ENCODE assay signal across 8 mouse cellular contexts in genomic region chr5:18359376-18360280, GRCm38 (mm10). TPM values are rescaled to one million over a fixed set of nuclear protein-coding genes. Genes with fewer than 3 reads are reported as not detected.
DNase-seq lines count a peak whose midpoint lies in the region; ATAC-seq and TF ChIP-seq lines count a peak whose summit lies in the region.

No protein-coding gene starts in this region.

- peak overlapping the region; percentile 75 for H3K9ac ChIP-seq in forebrain, embryonic 11.5 days (ENCODE audit: low read length)
- peak overlapping the region; percentile 79 for H3K9ac ChIP-seq in heart, embryonic 15.5 days
- H3K9ac ChIP-seq in lung, embryonic 14.5 days, result peak overlapping the region; percentile 87

- TF ChIP-seq CTCF in lung, embryonic 14.5 days (IDR thresholded peaks at IDR 0.05; ENCODE audit: low read depth), result no peak

- peaks cover 2% of the 10 kb centered on the region; the same call in 1 of the 2 replicates for H3K27me3 ChIP-seq in forebrain, embryonic 11.5 days (ENCODE audit: control insufficient read depth, insufficient read depth, low read length)
- no peaks in the 10 kb centered on the region for H3K27me3 ChIP-seq in heart, embryonic 15.5 days
- no peaks in the 10 kb centered on the region for H3K27me3 ChIP-seq in lung, embryonic 14.5 days (ENCODE audit: insufficient read depth, low read length)

- H3K4me1 ChIP-seq in forebrain, embryonic 11.5 days (replicated peaks; ENCODE audit: control insufficient read depth, insufficient read depth, low read length), result peaks cover 1% of the 10 kb centered on the region; the same call in 1 of the 2 replicates
- peaks cover 9% of the 10 kb centered on the region for H3K4me1 ChIP-seq in heart, embryonic 15.5 days (replicated peaks)
- H3K4me1 ChIP-seq in lung, embryonic 14.5 days (ENCODE audit: insufficient read depth), result no peaks in the 10 kb centered on the region; the same call in 1 of the 2 replicates

- H3K4me2 ChIP-seq in forebrain, embryonic 11.5 days (ENCODE audit: low read depth, low read length, severe bottlenecking), result peak overlapping the region; percentile 96
- peak overlapping the region; percentile 93 for H3K4me2 ChIP-seq in heart, embryonic 15.5 days
- H3K4me2 ChIP-seq in lung, embryonic 14.5 days, result peak overlapping the region; percentile 87

- DNase-seq in ES-CJ7 (ENCODE audit: low read depth, low spot score), result peak; percentile 44
- peak; percentile 9 to 27 for DNase-seq in adrenal gland, postnatal 4 days (ENCODE audit: low spot score in 2 of 2)
- no peak for DNase-seq in forebrain, embryonic 11.5 days (ENCODE audit: low spot score)
- peak; percentile 39 to 59 for DNase-seq in kidney, postnatal 25 days
- peak; percentile 71 for DNase-seq in lung, embryonic 14.5 days
- peak; percentile 13 for DNase-seq in retina, postnatal 7 days (ENCODE audit: low read depth, low spot score)
- DNase-seq in natural killer cell, adult 2 months (ENCODE audit: low spot score in 2 of 2), result no peak

- H3K27ac ChIP-seq in forebrain, embryonic 11.5 days (ENCODE audit: low read depth, low read length), result peak overlapping the region; percentile 21; the same call in 1 of the 2 replicates
- peak overlapping the region; percentile 71 for H3K27ac ChIP-seq in heart, embryonic 15.5 days
- H3K27ac ChIP-seq in lung, embryonic 14.5 days (ENCODE audit: low read depth), result peak overlapping the region; percentile 75

- H3K36me3 ChIP-seq in forebrain, embryonic 11.5 days (ENCODE audit: control insufficient read depth, insufficient read depth, low read length), result no peaks in the 10 kb centered on the region
- H3K36me3 ChIP-seq in heart, embryonic 15.5 days, result no peaks in the 10 kb centered on the region
- H3K36me3 ChIP-seq in lung, embryonic 14.5 days (ENCODE audit: insufficient read depth), result no peaks in the 10 kb centered on the region

- peak; percentile 88 for ATAC-seq in forebrain, embryonic 11.5 days (replicated peaks; ENCODE audit: low FRiP score)
- ATAC-seq in heart, embryonic 15.5 days (replicated peaks; ENCODE audit: insufficient number of reproducible peaks, insufficient read depth, low FRiP score, low read depth), result peak; percentile 81
- ATAC-seq in lung, embryonic 14.5 days (ENCODE audit: insufficient read depth), result peak; percentile 84

- under 1% methylated on average over 76 of the region's 76 CpGs for WGBS in forebrain, embryonic 11.5 days
- WGBS in heart, embryonic 15.5 days, result under 1% methylated on average over 76 of the region's 76 CpGs
- under 1% methylated on average over 70 of the region's 76 CpGs for WGBS in lung, embryonic 14.5 days

- peak overlapping the region; percentile 69 for H3K4me3 ChIP-seq in forebrain, embryonic 11.5 days (ENCODE audit: low read depth, low read length)
- H3K4me3 ChIP-seq in heart, embryonic 15.5 days, result peak overlapping the region; percentile 82
- peak overlapping the region; percentile 79 for H3K4me3 ChIP-seq in lung, embryonic 14.5 days (ENCODE audit: low read depth, low read length)

- H3K9me3 ChIP-seq in forebrain, embryonic 11.5 days (ENCODE audit: control insufficient read depth, low read length), result no peaks in the 10 kb centered on the region
- H3K9me3 ChIP-seq in heart, embryonic 15.5 days (replicated peaks), result no peaks in the 10 kb centered on the region
- H3K9me3 ChIP-seq in lung, embryonic 14.5 days (ENCODE audit: low read depth, low read length), result no peaks in the 10 kb centered on the region

RNA-seq across cellular contexts. Expression of gene Gnai1, which starts 0.5 kb away (rescaled TPM):
- total RNA-seq in adrenal gland, postnatal 4 days (2021), result 10 to 100 TPM; 17.6 to 21.1 TPM
- polyA plus RNA-seq in forebrain, embryonic 11.5 days (2014; fragmentation: Nextera tagmentation; extraction: Ambion mirVana), result 16.0 and 17.9 TPM in 2 replicates
- 24.8 and 25.3 TPM in 2 replicates for polyA plus RNA-seq in heart, embryonic 15.5 days (2015; fragmentation: Nextera tagmentation; extraction: Ambion mirVana)
- 51.4 and 54.3 TPM in 2 replicates for polyA plus RNA-seq in lung, embryonic 14.5 days (2014; fragmentation: Nextera tagmentation; extraction: Ambion mirVana)

Comparison
In these comparisons a context has a peak if more than half of its experiments do, and no peak if none do; other contexts are left out.
1. DNase-seq: peak in ES-CJ7 (single experiment), adrenal gland, postnatal 4 days (2 of 2), kidney, postnatal 25 days (2 of 2), lung, embryonic 14.5 days (single experiment) and retina, postnatal 7 days (single experiment); none in forebrain, embryonic 11.5 days (single experiment) and natural killer cell, adult 2 months (0 of 2).
2. H3K27ac ChIP-seq: peak in every context shown above with its lines; median percentile 75 in lung, embryonic 14.5 days; 71 in heart, embryonic 15.5 days; 21 in forebrain, embryonic 11.5 days.
3. Peak in every context shown above with its lines, with median percentiles within 50 percentile points of each other: ATAC-seq, H3K4me2 ChIP-seq, H3K4me3 ChIP-seq and H3K9ac ChIP-seq.